Mouse (Mus musculus): ENCODE measurements around the gene Nbeal2. TPM values are rescaled to one million over a fixed set of nuclear protein-coding genes. Genes with fewer than 3 reads are reported as not detected.

Nbeal2 gene
- total RNA-seq, 1 experiment from 2014 or later = 10.1 TPM

DNA sequence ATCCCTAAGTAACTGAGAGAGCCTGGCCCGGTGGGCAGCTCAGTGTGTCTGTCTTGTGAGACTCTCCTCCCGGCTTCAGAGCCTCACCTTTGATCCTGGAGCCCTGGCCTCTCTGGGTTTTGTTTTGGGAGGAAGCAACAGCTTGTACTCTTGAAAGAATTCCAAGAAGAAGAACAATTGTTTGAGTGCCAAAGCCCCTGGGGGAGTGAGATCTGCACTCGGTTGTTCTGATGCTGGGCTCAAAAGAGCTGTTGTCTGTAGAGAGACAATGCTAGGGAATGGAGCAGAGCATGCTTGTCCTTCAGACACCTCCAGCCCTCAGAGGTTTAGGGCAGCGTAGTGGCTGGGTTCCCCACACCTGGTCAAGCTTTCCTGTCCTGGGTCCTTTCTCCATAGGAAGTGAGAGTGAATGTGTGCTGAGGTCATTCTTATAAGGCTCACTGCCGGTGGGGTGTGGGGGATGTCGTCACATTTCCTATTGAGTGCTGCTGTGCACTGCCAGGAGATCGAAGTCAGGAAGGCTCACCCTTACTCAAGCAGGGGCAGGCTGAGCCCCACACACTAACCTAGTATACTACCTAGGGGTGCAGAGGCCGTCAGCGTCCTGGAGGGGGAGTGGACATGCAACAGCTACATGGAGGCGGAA, 19.3 kb upstream of the Nbeal2 start:
- DNase-seq = no peak

DNA sequence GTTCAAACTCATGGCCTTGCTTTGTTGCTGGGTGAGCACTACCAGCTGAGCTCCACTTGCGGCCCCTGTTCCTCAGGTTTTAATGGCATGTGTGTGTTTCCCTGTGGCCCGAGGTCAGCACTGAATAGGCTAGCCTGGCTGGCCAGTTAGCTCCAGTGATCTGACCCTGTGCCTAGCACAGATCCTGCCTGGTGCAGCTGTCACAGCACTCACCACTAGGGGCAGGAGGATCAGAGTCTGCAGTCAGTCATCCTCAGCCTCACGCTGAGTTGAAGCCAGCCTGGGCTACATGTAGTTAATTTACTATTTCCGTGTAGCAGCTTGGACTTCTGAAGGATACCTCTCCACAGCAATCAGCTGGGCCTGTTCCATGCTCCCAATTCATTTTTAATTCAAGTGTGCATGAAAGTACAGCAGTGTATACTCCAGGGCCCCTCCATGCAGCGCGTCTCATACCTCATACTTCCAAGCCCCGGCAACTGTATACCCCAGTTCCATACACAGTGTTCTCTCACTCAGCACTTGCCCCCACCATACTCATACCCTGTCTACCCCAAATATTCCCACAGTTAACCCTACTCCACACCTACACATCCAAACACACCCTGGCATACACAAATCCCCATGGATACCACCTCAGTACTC, 18.6 kb upstream of the Nbeal2 start:
- peak; percentile 35 for DNase-seq

DNA sequence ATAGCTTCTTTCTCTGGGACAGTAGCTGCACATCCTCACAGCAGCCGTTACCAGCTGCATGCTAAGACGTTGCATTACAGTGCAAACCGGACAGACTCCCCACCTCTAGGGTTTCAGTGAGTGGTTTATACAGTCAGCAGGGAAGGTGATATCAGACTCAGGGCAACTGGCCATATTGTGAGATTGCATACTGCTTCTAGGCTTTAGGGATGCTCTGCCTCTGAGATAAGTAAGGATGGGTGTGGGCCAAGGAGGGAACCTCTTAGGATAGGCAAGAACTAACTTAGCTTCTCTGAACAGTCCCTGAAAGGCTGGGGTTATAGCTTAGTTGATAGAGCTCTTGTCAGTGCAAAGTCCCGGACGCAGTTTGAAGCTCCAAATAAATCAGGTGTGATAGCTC, 15.8 kb upstream of the Nbeal2 start:
- DNase-seq = no peak

DNA sequence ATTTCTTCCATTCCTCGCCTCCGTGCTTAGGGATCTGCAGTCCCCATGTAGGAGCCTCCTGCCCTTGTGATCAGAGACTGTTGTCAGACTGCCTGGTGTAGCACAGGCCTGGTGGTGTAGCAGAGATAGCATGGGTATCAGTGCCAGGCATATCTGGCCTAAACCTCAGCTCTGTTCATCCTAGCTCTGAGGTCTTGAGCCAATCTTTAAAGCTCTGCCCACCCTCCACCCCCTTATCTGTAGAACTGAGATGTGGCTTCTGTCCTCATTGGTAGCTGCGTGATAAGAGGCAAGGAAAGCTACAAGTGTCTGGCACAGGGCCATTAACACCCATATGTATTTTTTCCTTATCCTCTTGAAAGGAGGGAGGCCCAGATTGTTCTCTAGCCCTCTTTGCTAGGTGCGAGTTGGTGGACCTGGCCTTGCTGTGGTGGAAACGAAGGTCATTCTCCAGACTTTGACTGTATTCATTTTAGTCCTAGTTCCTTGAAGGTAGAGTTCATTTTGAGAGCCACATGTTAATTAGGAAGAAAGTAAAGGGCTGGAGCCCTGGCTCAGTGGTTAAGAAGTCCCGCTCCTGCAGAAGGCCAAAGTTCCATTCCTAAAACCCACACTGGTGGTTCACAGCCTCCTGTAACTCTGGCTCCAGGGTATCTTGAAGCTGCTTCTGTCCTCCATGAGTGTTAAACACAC, 14.8 kb upstream of the Nbeal2 start:
- DNase-seq = no peak

DNA sequence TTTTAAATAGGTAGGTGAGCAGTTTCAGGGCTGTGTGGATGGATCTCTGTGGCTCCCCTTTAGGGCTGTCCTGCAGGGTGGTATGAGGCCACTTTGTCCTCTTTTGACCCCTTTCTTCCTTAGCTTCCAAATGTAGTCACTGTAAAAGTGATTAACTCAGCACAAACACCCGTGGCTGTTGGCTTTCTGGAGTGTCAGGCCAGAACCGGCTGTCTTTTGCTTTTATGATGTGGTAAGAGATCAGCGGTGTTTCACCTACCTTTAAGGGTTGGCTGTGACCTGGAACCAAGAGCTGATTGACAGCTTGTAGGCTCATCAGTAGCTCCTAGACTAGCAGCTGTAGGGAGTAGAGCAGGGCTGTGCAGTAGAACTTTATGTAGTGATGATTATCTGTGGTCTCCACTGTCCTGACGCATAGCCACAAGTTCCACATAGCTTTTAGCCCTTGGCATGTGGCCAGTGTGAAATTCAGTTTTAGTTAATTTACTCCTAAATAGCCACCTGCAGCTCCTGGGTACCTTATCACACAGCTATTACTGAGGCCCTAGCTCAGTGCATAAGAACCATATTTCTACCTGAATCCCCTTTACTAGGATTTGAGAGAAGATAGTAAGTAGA, 13.4 kb upstream of the Nbeal2 start:
- no peak for DNase-seq

DNA sequence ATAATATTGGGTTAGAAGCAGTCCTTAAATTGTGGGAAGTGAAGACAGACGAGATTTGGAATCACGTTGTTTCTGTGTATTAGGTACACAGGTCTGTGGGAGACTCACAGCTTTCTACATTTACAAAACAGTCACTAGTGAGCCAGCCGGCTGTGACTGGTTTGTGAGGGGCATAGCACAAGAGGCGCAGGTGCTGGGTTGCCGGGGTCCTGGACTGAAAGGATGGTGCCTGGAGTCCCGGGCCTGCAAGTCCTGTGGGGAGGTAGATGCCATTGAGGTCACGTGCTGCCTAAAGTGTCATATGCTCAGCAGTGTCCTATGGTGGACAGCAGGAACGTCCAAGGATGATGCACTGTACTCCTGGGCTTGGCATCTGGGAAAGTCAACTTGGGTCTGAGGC, 12.4 kb upstream of the Nbeal2 start:
- DNase-seq = no peak

DNA sequence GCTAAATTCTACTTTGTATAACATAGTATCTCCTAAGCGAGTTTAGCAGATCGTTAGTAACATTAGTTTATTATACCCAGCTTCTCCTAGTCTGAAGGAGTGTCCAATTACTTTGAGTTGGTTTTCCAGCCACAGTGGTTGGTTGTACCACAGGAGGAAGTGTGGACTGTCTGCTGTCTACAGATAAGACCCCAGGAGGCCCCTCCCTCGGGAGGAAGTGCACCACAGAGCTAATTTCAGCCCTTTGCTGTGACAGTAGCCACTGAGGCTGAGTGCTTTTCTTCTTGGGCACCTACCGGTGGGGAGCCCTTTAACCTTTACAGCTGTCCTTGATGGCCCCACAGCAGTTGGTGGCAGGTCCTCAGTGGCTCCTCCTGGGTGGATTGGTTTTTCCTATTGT, 12.0 kb upstream of the Nbeal2 start:
- no peak for DNase-seq

DNA sequence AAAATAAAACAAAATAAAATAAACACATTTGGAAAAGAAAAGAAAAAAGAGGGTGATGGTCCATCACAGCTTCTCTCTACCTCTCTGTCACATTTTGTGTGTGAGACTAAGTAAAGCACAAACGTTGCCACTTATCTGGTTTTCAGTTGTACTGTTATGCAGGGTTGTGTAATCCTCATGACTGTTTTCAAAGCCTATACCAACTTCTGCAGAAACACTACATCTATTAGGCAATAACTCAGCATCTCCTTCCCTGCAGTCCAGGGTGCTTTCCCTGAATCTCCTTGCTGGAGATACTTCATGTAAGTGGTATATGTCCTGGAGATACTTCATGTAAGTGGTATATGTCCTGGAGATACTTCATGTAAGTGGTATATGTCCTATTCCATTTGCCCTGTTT, 8.9 kb upstream of the Nbeal2 start:
- DNase-seq = no peak

DNA sequence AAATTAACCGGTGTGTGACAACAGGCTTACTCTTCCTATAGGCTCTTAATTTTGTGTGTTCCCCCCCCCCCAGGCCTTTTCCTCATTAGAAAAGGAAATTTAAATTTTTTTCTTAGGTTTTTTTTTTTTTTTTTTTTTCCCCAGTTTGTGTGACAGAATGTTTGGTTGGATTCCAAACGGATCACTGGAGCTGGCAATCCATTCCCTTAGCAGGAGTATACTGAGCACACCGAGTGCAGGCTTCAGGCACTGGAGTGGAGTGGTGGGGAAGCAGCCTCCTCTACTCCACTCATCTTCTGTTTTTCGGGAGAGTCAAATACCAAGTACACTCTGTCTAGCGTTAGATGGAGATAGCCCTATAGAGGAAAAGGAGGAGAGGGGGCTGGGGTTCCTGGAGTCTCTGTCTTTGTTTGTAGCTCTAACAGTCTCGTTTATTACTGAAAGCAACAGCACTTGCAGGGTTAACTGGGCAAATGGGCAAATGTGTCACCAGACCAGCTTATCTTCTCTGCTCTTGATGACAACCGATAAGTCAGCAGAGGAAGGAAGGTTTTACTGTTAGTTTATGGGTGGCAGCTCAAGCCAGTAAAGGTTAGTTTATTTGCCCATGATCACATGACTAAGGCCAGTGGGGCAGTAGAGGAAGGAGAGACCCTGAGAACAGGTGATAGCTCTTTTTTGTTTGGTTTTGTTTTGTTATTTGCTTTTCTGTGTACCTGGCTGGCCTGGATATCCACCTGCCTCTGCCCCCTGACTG, 7.1 kb upstream of the Nbeal2 start:
- DNase-seq = no peak

DNA sequence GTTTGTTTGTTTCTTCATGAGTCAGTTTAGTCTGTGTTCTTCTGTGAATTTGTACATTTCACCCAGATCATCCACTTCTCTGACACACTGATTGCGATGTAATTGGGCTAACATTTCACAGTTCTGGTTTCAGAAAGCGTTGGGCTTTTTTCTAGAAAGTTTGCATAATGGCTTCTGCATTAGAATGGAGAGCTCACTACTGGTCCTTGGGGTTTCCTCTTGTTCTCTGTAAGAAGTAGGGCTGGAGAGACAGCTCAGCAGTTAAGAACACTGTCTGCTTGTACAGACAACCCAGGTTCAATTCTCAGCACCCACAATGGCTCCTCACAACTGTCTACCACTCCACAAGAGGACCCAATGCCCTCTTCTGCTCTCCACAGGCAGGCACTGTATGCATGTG, 6.2 kb upstream of the Nbeal2 start:
- no peak for DNase-seq

DNA sequence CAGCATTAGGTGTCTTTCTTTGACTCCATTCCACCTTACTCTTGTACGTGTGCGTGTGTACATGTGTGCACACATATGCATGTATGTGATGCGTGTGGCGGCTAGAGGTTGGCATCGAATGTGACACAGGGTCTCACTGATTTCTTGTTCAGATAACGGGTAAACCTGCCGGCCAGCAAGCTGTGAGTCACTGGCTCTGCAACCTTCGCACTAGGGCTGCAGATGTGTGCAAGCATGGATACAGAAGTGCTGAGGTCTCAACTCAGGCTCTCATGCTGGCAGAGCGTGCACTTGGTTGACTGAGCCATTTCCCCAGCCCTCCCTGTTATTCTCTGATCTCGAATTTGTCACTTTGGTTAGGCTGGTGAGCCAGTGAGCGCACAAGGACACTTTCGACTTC, 5.6 kb upstream of the Nbeal2 start:
- DNase-seq = no peak

DNA sequence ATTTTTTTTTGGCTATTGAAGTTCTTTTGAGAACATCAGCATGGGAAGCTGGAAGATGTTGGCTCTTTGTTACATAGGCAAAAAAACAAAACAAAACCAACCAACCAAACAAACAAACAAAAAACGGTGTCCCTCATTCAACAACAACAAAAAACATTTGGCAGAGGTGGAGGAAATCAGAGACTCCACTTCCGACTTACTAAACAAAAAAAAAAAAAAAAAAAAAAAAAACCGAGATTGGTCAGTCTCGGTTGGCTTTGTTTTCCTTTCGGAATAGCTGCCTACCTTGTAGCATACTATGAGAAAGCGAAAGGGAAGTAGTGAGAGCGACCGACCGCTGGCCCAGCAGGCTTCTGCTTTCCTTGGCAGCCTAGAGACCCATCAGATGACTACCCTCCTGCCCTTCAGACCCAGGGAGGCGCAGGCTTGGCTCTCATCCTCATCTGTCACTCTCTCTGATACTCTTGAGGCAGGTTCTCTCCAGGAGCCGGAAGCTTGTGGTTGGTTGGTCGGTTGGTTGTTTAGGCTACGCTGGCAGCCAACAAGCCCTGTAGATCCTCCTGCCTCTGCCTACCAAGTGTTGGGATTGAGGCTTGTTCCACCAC, 3.6 kb upstream of the Nbeal2 start:
- DNase-seq = peak; percentile 35

DNA sequence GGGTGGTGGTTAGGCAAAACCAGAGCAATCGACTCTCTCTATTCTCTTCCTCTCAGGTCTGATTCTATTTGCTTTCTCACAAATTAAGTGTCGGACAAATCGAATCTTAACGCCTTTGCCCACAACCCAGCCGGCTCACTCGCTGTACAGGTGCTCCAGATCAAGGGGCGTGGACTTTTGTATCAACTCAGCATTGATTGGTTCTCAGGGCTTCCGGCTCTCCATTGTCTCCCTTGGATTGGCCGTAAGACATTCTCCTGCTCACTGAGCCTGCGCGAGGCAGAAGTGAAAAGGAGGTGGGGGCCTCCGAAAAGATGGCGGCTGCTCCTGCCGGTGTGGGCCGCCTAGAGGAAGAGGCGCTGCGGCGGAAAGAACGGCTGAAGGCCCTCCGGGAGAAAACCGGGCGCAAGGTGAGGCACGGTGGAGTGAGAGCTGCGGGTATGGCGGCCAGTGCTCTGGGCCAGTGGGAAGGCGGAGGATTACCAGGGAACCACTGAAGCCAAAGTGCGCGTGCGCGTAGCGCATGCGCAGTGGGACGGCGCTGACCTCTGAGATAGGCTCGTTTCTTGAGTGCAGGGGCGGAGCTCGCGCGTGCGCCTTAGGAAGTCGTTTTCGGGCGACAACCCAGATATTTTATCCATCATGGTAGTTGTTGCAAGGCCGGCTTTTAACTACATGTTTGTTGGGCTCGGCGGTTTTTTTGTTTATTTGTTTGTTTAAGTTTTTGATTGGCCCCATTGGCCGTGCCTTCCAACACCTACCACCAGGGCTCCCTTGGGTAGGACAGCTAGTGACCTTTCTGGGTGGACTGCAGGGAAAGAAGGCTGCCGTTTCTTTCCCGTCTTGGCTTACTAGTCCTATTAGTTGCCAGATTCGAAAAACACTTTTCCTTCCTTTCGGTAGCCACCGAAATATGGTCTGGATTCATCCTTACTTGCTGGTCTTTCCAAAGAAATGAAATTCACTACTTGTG, 2.6 kb upstream of the Nbeal2 start, which contains the start of gene Ccdc12:
Gene Ccdc12 (plus strand): TSS at position 255 of the 973 bp plus-strand sequence.
- DNase-seq = peak; percentile 92

DNA sequence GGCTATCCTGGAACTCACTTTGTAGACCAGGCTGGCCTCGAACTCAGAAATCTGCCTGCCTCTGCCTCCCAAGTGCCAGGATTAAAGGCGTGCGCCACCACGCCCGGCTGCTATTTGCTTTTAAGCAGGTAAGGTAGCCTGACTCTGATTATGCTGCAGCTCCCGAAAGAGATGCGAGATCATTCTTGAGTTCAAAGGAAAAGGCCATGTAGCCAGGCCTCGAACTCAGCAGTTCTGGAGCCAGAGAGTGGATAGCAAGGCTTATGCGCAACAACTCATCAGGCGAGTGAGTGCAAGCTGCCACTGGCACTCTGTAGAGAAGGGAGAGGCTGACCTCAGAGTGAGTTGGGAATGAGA, 1.7 kb upstream of the Nbeal2 start:
- no peak for DNase-seq

DNA sequence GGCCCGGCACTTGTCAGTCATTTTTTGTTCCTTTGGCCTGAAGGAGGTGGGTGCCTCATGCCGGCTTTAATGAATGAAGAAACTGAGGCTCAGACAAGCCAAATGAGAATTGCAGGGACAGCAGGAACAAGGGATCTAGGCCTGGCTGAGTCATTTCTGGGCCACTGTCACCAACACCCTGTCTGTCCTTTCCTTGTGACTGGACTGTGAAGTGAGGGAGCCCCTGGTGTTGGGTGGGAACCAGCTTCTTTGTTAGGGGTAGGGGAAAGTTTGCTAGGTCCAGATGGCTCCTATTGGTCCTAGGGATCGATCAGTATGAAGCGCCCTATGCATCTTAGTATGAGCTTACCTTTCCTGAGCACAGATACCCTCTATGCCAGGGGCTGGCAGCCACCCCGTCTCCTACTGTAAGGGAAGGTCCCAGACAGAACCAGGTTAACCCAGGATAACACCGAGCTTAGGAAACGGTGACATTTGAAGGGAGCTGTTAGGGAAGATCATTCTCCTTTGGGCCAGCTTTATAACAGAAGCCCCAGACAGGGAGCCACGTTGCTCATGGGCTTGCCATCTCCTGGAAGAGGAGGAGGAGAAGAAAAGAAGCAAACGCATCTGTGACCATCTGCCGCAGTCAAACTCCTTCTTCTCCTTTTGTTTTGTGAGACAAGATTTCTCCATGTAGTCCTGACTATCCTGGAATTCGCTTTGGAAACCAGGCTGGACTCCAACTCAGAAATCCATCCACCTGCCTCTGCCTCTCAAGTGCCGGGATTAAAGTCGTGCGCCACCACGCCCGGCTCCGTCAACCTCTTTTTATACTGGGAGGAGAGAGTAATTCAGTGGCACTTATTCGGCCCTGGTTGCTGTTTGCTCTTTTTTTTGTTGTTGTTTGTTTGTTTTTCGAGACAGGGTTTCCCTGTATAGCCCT, 1.0 kb upstream of the Nbeal2 start:
- DNase-seq = no peak

DNA sequence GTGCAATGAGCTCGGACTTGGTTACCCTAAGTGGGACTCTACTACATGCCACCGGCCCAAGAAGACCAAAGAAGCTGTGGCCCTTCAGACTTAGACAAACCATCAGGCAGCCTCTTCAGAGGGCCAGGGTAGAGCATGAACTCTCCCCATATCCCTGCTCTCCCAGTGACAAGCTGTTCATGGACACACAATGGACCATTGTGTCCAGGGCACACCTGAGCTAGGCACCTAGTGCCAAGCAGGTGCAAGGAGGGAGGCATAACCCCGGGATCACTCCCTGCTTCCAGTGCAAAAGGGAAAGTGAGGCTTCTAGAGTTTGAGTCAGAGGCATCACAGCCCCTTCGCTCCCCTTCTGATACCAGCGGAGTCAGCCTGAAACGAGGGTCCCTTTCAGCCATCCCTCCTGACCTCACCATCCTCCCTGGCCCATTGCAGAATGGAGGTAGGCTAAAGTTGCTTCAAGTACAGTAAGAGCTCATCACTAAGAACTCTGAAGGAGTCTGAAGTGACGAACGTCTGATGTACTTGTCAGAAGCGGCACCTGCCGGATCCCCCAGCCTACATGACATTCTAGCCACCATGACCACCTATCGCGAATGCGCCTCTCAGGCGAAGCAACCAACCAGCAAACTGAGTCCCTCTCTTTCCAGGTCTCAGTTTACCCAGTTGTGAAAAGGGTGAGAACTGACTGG, 852 bp downstream of the Nbeal2 start:
- no peak for DNase-seq

DNA sequence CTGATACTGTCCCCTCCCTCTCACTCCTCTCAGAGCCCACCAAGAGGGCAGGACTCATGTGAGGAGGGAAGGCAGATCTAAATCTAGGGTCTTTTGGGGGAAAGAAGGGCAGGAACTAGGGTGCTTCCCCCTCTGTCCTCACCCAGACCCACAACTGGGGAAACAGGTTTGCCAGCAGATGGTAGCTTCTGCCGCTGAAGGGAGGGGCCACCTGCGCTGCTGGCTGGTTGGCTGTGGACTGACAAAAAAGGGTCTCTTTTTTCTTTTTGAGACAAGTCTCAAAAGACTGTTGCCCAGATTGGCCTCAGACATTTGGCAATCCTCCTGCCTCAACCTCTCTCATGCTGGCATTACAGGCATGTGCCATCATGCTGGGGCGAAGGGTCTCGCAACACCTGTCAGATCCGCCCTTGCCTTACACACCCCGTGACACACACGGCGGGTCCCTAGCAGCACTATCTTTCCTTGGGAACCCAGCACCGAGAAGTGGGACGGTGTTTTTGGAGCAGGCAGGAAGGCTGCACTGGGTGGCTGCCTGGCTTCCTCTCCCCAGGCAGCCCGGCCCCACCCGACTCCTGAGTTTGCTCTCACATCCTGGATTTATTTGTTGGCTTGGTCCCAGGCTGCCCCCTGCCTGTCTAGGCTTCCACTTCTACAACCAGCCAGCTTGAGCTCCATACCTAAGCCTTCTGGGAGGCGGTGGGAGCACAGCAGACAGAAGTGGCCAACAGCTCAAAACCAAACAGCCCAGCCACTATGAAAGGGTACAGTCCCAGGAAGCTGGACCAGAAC, 1.8 kb downstream of the Nbeal2 start:
- no peak for DNase-seq

DNA sequence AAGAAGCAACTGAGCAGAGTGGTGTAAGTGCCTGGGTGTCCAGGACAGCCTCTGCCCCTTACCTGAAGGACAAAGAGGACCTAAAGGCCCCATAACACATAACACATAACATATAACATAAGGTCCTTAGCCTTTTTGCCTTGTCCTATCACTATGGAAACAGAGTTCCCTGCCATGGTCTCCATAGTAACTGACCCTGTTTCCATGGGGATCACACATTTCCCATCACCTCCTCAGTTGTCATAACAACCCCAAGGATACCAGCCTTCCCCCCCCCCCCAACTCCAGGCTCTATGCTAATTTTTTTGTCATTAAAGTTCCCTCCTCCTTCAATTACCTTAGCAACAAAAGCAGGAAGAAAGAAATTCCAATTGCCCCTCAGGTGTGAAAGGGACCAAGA, 4.2 kb downstream of the Nbeal2 start:
- no peak for DNase-seq

Data from adrenal gland, postnatal 25 days (tissue).